Mouse (Mus musculus) CD4-positive, CD25-positive, alpha-beta regulatory T cell, adult 9 weeks (primary cell): Measurements from ENCODE around the gene Olfr1045. TPM values are rescaled to one million over a fixed set of nuclear protein-coding genes. Genes with fewer than 3 reads are reported as not detected.

Experiments
- polyA plus RNA-seq: library from polyadenylated mRNA; unstranded; fragments of 100-300 nt; shearing (Covaris generic); gene quantifications from one replicate; pipeline ENCODE4 v1.2.1, GENCODE M21; 2017

Olfr1045 gene
- not detected for polyA plus RNA-seq

DNA sequence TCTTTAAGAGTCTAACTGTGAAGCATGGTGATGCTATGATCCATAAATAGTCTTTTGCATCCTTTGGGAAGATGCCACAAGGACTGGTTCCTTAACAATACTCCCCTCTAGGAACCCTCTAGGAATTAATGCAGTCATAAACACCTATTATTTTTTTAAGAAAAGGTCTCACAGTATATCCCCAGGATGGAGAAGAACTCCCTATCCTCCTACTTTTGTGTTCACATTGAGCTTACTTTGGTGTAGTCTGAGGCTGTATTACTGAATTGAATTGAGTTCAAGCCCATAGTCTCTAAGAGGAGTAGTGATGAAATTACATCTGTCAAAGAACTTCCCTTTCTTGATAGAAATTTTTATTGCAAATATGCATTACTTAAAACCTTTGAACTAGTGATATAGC lies at the start of gene Olfr1045:
TSS of gene Olfr1045 (minus strand) at position 101 of the 400 bp plus-strand sequence.

DNA sequence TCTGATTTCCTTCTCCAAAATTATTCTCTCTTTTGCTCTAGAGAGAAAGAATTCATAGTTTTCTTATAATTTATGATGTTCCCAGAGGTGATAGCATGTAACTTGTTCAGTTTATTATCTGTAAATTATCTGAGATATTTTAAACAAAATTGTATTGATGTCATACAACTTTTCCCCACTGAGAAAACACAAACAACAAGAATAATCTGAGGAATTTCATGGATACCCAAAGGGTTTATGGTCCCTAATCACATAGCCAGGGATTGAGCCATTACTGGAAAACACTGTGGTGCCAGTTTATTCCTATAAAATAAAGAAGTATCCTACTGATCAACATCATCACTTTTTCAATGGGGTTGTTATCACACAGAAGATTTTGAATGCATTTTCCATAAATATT lies 37.4 kb upstream of the Olfr1045 start, which contains the start of gene Olfr1048:
TSS of gene Olfr1048 (minus strand) at position 101 of the 400 bp plus-strand sequence.

DNA sequence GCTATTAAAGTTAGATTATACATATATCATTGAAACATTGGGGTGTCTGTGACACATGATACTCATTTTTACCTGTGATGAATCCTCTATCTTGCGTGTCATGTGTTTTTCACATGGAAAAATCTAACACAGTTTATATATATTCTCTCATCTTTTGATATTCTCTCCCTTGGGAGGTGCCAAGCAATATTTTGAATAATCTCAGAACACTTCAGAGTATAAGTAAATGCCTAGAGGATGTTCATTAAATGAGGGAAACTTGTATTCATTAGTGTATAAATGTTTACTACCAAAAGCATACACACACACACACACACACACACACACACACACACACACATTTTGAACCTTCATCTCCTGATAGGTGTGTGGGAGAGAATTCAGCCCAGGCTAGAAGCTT lies 28.5 kb upstream of the Olfr1045 start, which contains the start of gene Olfr1047:
TSS of gene Olfr1047 (minus strand) at position 101 of the 400 bp plus-strand sequence.

DNA sequence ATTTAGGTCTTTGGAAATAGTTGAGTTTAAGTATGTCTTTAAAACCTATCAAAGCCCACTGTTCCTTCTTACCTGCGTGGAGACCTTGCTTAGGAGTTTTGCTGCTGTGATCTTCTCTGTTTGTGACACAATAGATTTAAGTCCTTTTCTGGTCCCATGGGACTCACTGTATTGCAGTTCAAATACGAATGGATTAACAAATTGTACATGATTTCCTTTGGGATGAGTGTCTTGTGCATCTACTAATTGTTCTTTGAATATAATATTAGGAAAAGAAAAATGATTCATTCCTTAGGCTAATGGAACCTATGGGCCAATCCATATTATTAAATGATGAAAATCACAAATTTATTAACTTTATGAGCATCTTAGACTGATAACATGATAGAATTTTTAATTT lies 16.4 kb upstream of the Olfr1045 start, which contains the start of gene Olfr1046:
TSS of gene Olfr1046 (minus strand) at position 101 of the 400 bp plus-strand sequence.

DNA sequence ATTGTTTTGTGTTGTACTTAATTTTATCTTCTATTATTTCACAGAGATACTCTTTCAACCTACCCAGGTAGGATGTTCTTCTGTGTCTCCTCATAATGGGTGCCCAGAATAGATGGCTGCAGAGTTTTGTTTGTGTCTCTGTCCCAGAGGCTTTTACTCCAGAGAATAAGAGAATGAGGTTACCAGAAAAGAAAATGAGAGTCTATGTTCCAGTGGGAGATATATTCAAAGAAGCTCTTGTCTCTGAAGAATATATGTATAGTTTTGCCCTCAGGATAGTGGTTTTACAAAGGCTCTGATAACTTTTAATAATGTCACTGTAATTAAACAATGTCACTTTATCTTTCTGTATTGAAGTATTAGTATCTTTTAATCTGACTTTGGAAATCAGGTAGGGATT lies 17.2 kb downstream of the Olfr1045 start, which contains the start of gene Olfr52:
TSS of gene Olfr52 (minus strand) at position 101 of the 400 bp plus-strand sequence.

GRCm38 (mm10) chr2:86177720-86178119 lies 25.1 kb downstream of the Olfr1045 start, which contains the start of gene Olfr1044:
Gene Olfr1044 (minus strand): TSS chr2:86177820.

DNA sequence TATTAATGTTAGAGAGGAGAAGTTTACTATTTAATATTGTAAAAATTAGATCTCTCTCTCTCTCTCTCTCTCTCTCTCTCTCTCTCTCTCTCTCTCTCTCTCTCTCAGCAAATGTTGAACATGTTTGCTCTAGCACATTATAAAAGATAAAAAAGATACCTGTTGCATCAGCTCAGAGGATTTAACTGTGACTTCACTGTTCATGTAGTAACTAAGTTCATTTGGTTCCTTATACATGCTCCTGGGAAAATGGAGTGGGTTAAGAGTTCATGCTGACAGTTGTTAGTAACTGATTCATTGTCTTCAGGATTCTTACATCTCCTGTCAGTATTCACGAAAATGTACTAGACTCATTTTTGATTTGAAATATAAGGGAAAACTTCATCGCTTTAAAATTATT lies 35.4 kb downstream of the Olfr1045 start, which contains the start of gene Olfr1043:
TSS of gene Olfr1043 (minus strand) at position 101 of the 400 bp plus-strand sequence.

DNA sequence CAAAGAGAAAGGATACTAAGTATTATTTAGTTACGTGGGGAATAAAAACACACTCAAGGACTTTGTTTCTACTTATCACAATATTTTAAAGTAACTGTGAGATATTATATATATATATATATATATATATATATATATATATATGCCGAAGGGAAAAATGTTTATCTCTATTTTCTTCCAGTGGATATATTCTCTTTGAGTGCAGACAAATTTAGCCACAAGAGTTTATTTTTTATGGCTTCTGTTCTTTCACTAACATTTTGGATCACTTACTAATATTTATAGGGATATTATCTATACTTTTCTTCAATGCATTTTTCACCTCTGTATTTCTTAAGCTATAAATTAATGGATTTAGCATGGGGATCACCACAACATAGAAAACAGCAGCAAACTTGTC lies 41.1 kb downstream of the Olfr1045 start, which contains the start of gene Olfr1042:
TSS of gene Olfr1042 (minus strand) at position 101 of the 400 bp plus-strand sequence.

GRCm38 (mm10) chr2:86146632-86147031 lies 56.2 kb downstream of the Olfr1045 start, which contains the start of gene Olfr1040:
Gene Olfr1040 (minus strand): TSS chr2:86146732.

Other genes starting within 250 kb of the Olfr1045 start
- gene Olfr1029, start 229.1 kb downstream of the Olfr1045 start, polyA plus RNA-seq, result not detected
- not detected for gene Olfr1030, start 223.7 kb downstream of the Olfr1045 start, polyA plus RNA-seq
- not detected for gene Olfr1031, start 212.7 kb downstream of the Olfr1045 start, polyA plus RNA-seq
- not detected for gene Olfr1032, start 197.5 kb downstream of the Olfr1045 start, polyA plus RNA-seq
- 1.3 TPM for gene Olfr1033, start 182.4 kb downstream of the Olfr1045 start, polyA plus RNA-seq
- gene Olfr1034, start 157.1 kb downstream of the Olfr1045 start, polyA plus RNA-seq, result not detected
- not detected for gene Olfr1036, start 129.0 kb downstream of the Olfr1045 start, polyA plus RNA-seq
- not detected for gene Olfr1037, start 115.6 kb downstream of the Olfr1045 start, polyA plus RNA-seq
- not detected for gene Olfr1039, start 67.1 kb downstream of the Olfr1045 start, polyA plus RNA-seq
- not detected for gene Olfr1040, start 56.3 kb downstream of the Olfr1045 start, polyA plus RNA-seq
- not detected for gene Olfr1042, start 41.2 kb downstream of the Olfr1045 start, polyA plus RNA-seq
- not detected for gene Olfr1043, start 35.5 kb downstream of the Olfr1045 start, polyA plus RNA-seq
- gene Olfr1044, start 25.2 kb downstream of the Olfr1045 start, polyA plus RNA-seq, result not detected
- not detected for gene Olfr52, start 17.3 kb downstream of the Olfr1045 start, polyA plus RNA-seq
- gene Olfr1046, start 16.3 kb upstream of the Olfr1045 start, polyA plus RNA-seq, result not detected
- gene Olfr1047, start 28.4 kb upstream of the Olfr1045 start, polyA plus RNA-seq, result not detected
- gene Olfr1048, start 37.3 kb upstream of the Olfr1045 start, polyA plus RNA-seq, result not detected
- not detected for gene Olfr1049, start 55.3 kb upstream of the Olfr1045 start, polyA plus RNA-seq
- gene Olfr1051, start 76.1 kb upstream of the Olfr1045 start, polyA plus RNA-seq, result not detected
- gene Olfr1052, start 89.4 kb upstream of the Olfr1045 start, polyA plus RNA-seq, result not detected
- not detected for gene Olfr1053, start 112.3 kb upstream of the Olfr1045 start, polyA plus RNA-seq
- not detected for gene Olfr1054, start 132.4 kb upstream of the Olfr1045 start, polyA plus RNA-seq
- not detected for gene Olfr1055, start 147.3 kb upstream of the Olfr1045 start, polyA plus RNA-seq
- gene Olfr1056, start 159.5 kb upstream of the Olfr1045 start, polyA plus RNA-seq, result not detected
- not detected for gene Olfr1057, start 175.4 kb upstream of the Olfr1045 start, polyA plus RNA-seq
- gene Olfr1058, start 185.6 kb upstream of the Olfr1045 start, polyA plus RNA-seq, result not detected
- not detected for gene Olfr1061, start 211.0 kb upstream of the Olfr1045 start, polyA plus RNA-seq
- gene Olfr1062, start 223.7 kb upstream of the Olfr1045 start, polyA plus RNA-seq, result not detected
- not detected for gene Olfr1065, start 247.6 kb upstream of the Olfr1045 start, polyA plus RNA-seq